10 mouse cellular contexts compared by ENCODE assay signal in genomic region chrX:36839391-36839790, GRCm38 (mm10). TPM values are rescaled to one million over a fixed set of nuclear protein-coding genes. Genes with fewer than 3 reads are reported as not detected.
DNase-seq lines count a peak whose midpoint lies in the region; ATAC-seq and TF ChIP-seq lines count a peak whose summit lies in the region.
"Had no signal": no experiment of that assay in that cellular context is flagged by ENCODE, and none has a peak within 500 bp of the region (broad histone marks: within the 10 kb centered on the region; RNA-seq: fewer than 3 reads in every experiment).

No protein-coding gene starts in this region.

- no peaks in the 10 kb centered on the region for H3K27me3 ChIP-seq in kidney, adult 2 months (replicated peaks; ENCODE audit: control insufficient read depth, insufficient read depth, low read length)
- H3K27me3 ChIP-seq in kidney, embryonic 14.5 days (ENCODE audit: control insufficient read depth, insufficient read depth, low read length) = no peaks in the 10 kb centered on the region
- H3K27me3 ChIP-seq in heart, embryonic 14.5 days (ENCODE audit: control insufficient read depth, insufficient read depth, low read length) = no peaks in the 10 kb centered on the region
- H3K27me3 ChIP-seq in lung, embryonic 15.5 days = no peaks in the 10 kb centered on the region
- H3K27me3 ChIP-seq in cerebellum, adult 2 months (ENCODE audit: control insufficient read depth, insufficient read depth, low read length) = no peaks in the 10 kb centered on the region
- H3K27me3 ChIP-seq: embryonic facial prominence, embryonic 15.5 days had no signal

- H3K4me3 ChIP-seq in kidney, adult 2 months (ENCODE audit: insufficient read depth, low read depth, low read length) = no peak overlapping the region
- H3K4me3 ChIP-seq in kidney, embryonic 14.5 days (ENCODE audit: low read length) = no peak overlapping the region
- H3K4me3 ChIP-seq in heart, embryonic 14.5 days (ENCODE audit: control insufficient read depth in 1 of 2, insufficient read depth in 1 of 2, low read depth in 1 of 2, low read length in 2 of 2) = no peak overlapping the region
- no peak overlapping the region for H3K4me3 ChIP-seq in lung, embryonic 15.5 days
- H3K4me3 ChIP-seq in cerebellum, adult 2 months (replicated peaks; ENCODE audit: insufficient read depth, low read depth, low read length) = no peak overlapping the region
- H3K4me3 ChIP-seq: embryonic facial prominence, embryonic 15.5 days; layer of hippocampus, adult 2 months had no signal

- H3K9me3 ChIP-seq in kidney, embryonic 14.5 days (ENCODE audit: control insufficient read depth, low read length) = no peaks in the 10 kb centered on the region
- H3K9me3 ChIP-seq in heart, embryonic 14.5 days (ENCODE audit: control insufficient read depth, low read length) = no peaks in the 10 kb centered on the region
- no peaks in the 10 kb centered on the region for H3K9me3 ChIP-seq in lung, embryonic 15.5 days
- H3K9me3 ChIP-seq: embryonic facial prominence, embryonic 15.5 days had no signal

- H3K27ac ChIP-seq in kidney, adult 2 months (ENCODE audit: insufficient read depth, low read depth, low read length) = no peak overlapping the region; the same call in 1 of the 2 replicates
- H3K27ac ChIP-seq in kidney, embryonic 14.5 days (ENCODE audit: low read depth, low read length) = no peak overlapping the region
- peak overlapping the region in 1 of 2 experiments; percentile 50; a peak in 1 of 4 replicates for H3K27ac ChIP-seq in heart, embryonic 14.5 days (replicated peaks in 1 of 2; ENCODE audit: control insufficient read depth in 1 of 2, insufficient read depth in 1 of 2, low read depth in 2 of 2, low read length in 2 of 2)
- H3K27ac ChIP-seq in lung, embryonic 15.5 days = peak overlapping the region; percentile 71
- no peak overlapping the region for H3K27ac ChIP-seq in cerebellum, adult 2 months (ENCODE audit: insufficient read depth, low read length)
- H3K27ac ChIP-seq: embryonic facial prominence, embryonic 15.5 days; layer of hippocampus, adult 2 months; liver, embryonic 14.5 days had no signal

- TF ChIP-seq POLR2A in kidney, adult 2 months (IDR thresholded peaks at IDR 0.05; ENCODE audit: low read depth, low read length) = no peak
- TF ChIP-seq POLR2A in cerebellum, adult 2 months (IDR thresholded peaks at IDR 0.05; ENCODE audit: borderline replicate concordance, insufficient read depth, low read length) = no peak

- no peak overlapping the region for H3K9ac ChIP-seq in kidney, embryonic 14.5 days (ENCODE audit: low read depth, low read length)
- no peak overlapping the region for H3K9ac ChIP-seq in heart, embryonic 14.5 days (ENCODE audit: low read length)
- H3K9ac ChIP-seq in lung, embryonic 15.5 days = no peak overlapping the region
- H3K9ac ChIP-seq: embryonic facial prominence, embryonic 15.5 days; liver, embryonic 14.5 days had no signal

- H3K4me1 ChIP-seq in kidney, adult 2 months (ENCODE audit: control insufficient read depth, insufficient read depth, low read length) = no peaks in the 10 kb centered on the region
- H3K4me1 ChIP-seq in kidney, embryonic 14.5 days (ENCODE audit: control insufficient read depth, insufficient read depth, low read length) = no peaks in the 10 kb centered on the region
- H3K4me1 ChIP-seq in heart, embryonic 14.5 days (ENCODE audit: control insufficient read depth in 2 of 2, insufficient read depth in 2 of 2, low read length in 2 of 2) = no peaks in the 10 kb centered on the region
- no peaks in the 10 kb centered on the region for H3K4me1 ChIP-seq in lung, embryonic 15.5 days
- H3K4me1 ChIP-seq in cerebellum, adult 2 months (ENCODE audit: control insufficient read depth, insufficient read depth, low read length) = no peaks in the 10 kb centered on the region
- H3K4me1 ChIP-seq: embryonic facial prominence, embryonic 15.5 days had no signal

- H3K4me2 ChIP-seq in kidney, embryonic 14.5 days (replicated peaks; ENCODE audit: low read depth, low read length) = no peak overlapping the region
- H3K4me2 ChIP-seq in heart, embryonic 14.5 days (ENCODE audit: low read length) = no peak overlapping the region
- H3K4me2 ChIP-seq in lung, embryonic 15.5 days = no peak overlapping the region
- H3K4me2 ChIP-seq: embryonic facial prominence, embryonic 15.5 days had no signal

- 33% methylated on average over 7 of the region's 7 CpGs for WGBS in kidney, adult 2 months
- 75% methylated on average over 7 of the region's 7 CpGs for WGBS in kidney, embryonic 14.5 days
- WGBS in heart, embryonic 14.5 days = 58% methylated on average over 7 of the region's 7 CpGs
- 45% methylated on average over 7 of the region's 7 CpGs for WGBS in lung, embryonic 15.5 days
- 22% methylated on average over 7 of the region's 7 CpGs for WGBS in cerebellum, adult 2 months

- no peaks in the 10 kb centered on the region for H3K36me3 ChIP-seq in kidney, adult 2 months (ENCODE audit: control insufficient read depth, insufficient read depth, low read length)
- H3K36me3 ChIP-seq in kidney, embryonic 14.5 days (ENCODE audit: control insufficient read depth, insufficient read depth, low read length) = no peaks in the 10 kb centered on the region
- no peaks in the 10 kb centered on the region for H3K36me3 ChIP-seq in heart, embryonic 14.5 days (ENCODE audit: control insufficient read depth, insufficient read depth, low read length)
- H3K36me3 ChIP-seq in lung, embryonic 15.5 days = no peaks in the 10 kb centered on the region
- H3K36me3 ChIP-seq: embryonic facial prominence, embryonic 15.5 days had no signal

- no peak for ATAC-seq in kidney, embryonic 14.5 days (ENCODE audit: low FRiP score, low TSS enrichment)
- ATAC-seq in heart, embryonic 14.5 days (ENCODE audit: insufficient number of reproducible peaks, insufficient read depth, low FRiP score, low read depth) = 0 out of 2 replicates have a peak, but pooled peaks have one; percentile 13
- ATAC-seq in lung, embryonic 15.5 days (ENCODE audit: borderline replicate concordance, extremely low read depth, low FRiP score, low TSS enrichment) = no peak

- TF ChIP-seq CTCF in kidney, adult 2 months (conservative IDR thresholded peaks at IDR 0.05; ENCODE audit: insufficient read depth, insufficient read length, low read depth, low read length) = no peak
- TF ChIP-seq CTCF in cerebellum, adult 2 months (IDR thresholded peaks at IDR 0.05; ENCODE audit: borderline replicate concordance, insufficient read depth, low read depth, low read length) = no peak

- peak; percentile 70 for DNase-seq in kidney, adult 2 months
- DNase-seq in adrenal gland, postnatal 36 days = peak; percentile 25 to 46
- DNase-seq in left cerebral cortex, adult 11 months (ENCODE audit: low spot score) = no peak
- DNase-seq in cerebellum, adult 2 months = no peak

RNA-seq across cellular contexts. Expression of gene Ube2a, which starts 34.3 kb away (rescaled TPM):
- 33.1 and 44.2 TPM in 2 replicates for polyA plus RNA-seq in kidney, adult 2 months (2012; rRNA removed)
- polyA plus RNA-seq in kidney, embryonic 14.5 days (2014; fragmentation: Nextera tagmentation; extraction: Ambion mirVana) = 114 and 127 TPM in 2 replicates
- 10 to 100 TPM; 63.2 to 66.3 TPM for total RNA-seq in adrenal gland, postnatal 36 days (2021)
- polyA plus RNA-seq in heart, embryonic 14.5 days (2014; fragmentation: Nextera tagmentation; extraction: Ambion mirVana) = 157 and 162 TPM in 2 replicates
- polyA plus RNA-seq in lung, embryonic 15.5 days (2015; fragmentation: Nextera tagmentation; extraction: Ambion mirVana) = 129 and 132 TPM in 2 replicates
- 39.8 and 41.1 TPM in 2 replicates for polyA plus RNA-seq in cerebellum, adult 2 months (2012; rRNA removed)

RNA-seq across cellular contexts. Expression of gene C330007P06Rik, which starts 34.5 kb away (rescaled TPM):
- 13.6 and 17.8 TPM in 2 replicates for polyA plus RNA-seq in kidney, adult 2 months (2012; rRNA removed)
- polyA plus RNA-seq in kidney, embryonic 14.5 days (2014; fragmentation: Nextera tagmentation; extraction: Ambion mirVana) = 24.7 and 38.1 TPM in 2 replicates
- 10 to 100 TPM; 50.3 to 51.5 TPM for total RNA-seq in adrenal gland, postnatal 36 days (2021)
- polyA plus RNA-seq in heart, embryonic 14.5 days (2014; fragmentation: Nextera tagmentation; extraction: Ambion mirVana) = 20.0 and 21.1 TPM in 2 replicates
- 31.6 and 35.7 TPM in 2 replicates for polyA plus RNA-seq in lung, embryonic 15.5 days (2015; fragmentation: Nextera tagmentation; extraction: Ambion mirVana)
- polyA plus RNA-seq in cerebellum, adult 2 months (2012; rRNA removed) = 28.8 and 30.2 TPM in 2 replicates

RNA-seq across cellular contexts. Expression of gene Slc25a5, which starts 43.9 kb away (rescaled TPM):
- 1,901 and 2,104 TPM in 2 replicates for polyA plus RNA-seq in kidney, adult 2 months (2012; rRNA removed)
- polyA plus RNA-seq in kidney, embryonic 14.5 days (2014; fragmentation: Nextera tagmentation; extraction: Ambion mirVana) = 838 and 851 TPM in 2 replicates
- total RNA-seq in adrenal gland, postnatal 36 days (2021) = 100 to 1,000 TPM; 483 to 490 TPM
- polyA plus RNA-seq in heart, embryonic 14.5 days (2014; fragmentation: Nextera tagmentation; extraction: Ambion mirVana) = 1,151 and 1,230 TPM in 2 replicates
- 645 and 653 TPM in 2 replicates for polyA plus RNA-seq in lung, embryonic 15.5 days (2015; fragmentation: Nextera tagmentation; extraction: Ambion mirVana)
- 684 and 752 TPM in 2 replicates for polyA plus RNA-seq in cerebellum, adult 2 months (2012; rRNA removed)

Comparison
In these comparisons a context has a peak if more than half of its experiments do, and no peak if none do; other contexts are left out.
1. DNase-seq: peak in kidney, adult 2 months (single experiment) and adrenal gland, postnatal 36 days (2 of 2); none in left cerebral cortex, adult 11 months (single experiment) and cerebellum, adult 2 months (0 of 2).